Mouse (Mus musculus) ES-CJ7 (cell line): ENCODE measurements at regions not wholly inside any gene's neighbourhood (a gene's known extent, or its start where the extent isn't known, plus 50 kb on each side); places are given as distances from the start of the nearest gene placed in this dataset.
A peak's percentile ranks its signal among the peaks of the same experiment; 100 is the strongest.

Source experiments
- DNase-seq: peaks from one replicate; pipeline ENCODE4 v3.0.0; 2011; ENCODE audit warnings: low read depth, low spot score

DNA sequence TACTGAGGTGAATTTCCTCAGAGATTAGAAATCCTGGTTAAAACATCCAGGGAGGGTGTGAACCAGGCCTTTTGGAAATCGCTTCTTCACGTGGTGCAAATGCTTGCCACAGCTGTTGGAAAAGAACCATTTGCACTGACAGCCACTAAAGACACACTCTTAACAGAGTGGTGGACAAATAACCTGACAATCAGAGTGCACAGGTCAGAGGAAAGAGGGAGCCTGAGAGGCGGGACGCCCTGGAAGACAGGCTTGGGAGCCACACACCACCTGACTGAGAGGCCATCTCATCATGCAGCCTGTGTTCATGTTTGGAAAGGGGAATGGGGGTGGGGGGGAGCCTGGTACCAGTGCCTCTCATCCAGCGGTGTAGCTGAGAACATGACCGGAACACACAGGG is 87.0 kb upstream of the Gm11983 start:
- DNase-seq, result no peak

DNA sequence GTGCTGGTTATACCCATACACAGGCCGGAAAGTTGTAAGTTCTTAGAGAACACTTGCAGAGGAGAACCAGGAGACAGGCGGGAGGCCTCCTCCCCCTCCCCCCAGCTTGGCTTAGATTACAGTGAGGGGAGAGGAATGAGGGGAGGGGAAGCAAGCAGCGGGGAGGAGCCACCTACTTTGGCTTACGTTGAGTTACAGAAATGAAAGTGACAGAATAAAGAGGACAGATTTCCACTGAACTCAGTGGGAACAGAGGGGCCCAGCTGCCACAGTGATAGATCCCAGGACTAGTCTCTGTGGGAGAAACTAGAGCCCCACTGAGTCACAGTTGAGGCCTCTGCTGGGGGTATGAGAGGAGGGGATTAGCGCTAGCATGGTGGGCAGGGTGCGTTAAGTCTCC is 86.5 kb upstream of the Gm11983 start:
- peak; percentile 23 for DNase-seq

GRCm38 (mm10) chr11:6918546-6918945 is 81.1 kb upstream of the Gm11983 start:
- peak; percentile 46 for DNase-seq

GRCm38 (mm10) chr11:6905630-6906029 is 68.2 kb upstream of the Gm11983 start:
- no peak for DNase-seq

DNA sequence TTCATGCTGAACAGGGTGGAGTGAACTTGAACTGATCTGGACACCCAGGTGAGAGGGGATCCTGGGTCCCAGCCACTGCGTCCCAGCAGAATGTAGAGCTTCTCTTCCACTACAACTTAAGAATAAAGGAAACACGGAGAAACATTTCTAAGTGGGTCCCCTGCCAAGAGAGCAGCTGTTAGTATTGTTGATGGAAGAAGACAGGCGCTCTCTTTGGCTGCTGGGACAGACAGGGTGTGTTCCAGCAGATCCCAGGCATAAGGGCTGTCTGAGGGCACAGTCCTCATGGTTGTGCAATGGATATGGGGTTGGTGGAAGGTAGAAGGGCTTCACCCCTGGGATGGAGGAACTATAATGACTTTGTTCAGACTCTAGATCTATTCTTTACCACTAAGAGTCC is 65.5 kb upstream of the Gm11983 start:
- DNase-seq, result no peak

DNA sequence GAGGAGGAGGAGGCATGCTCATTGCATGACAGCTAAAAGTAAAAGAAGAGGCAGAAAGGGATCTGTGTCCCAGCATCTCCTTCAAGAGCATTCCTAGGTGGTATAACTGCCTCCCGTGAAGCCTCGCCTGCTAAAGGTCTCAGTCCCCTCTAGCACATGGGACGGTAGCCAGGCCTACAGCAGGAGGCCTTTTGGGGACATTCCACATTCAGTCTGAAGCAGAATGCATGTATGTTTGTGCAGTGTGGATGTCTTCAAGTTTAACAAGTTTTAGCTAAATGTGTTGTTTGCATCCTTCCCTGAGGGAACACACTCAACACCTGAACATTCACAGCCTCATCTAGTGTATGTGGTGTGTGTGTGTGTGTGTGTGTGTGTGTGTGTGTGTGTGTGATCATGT is 64.8 kb upstream of the Gm11983 start:
- DNase-seq, result no peak

- peak; percentile 53 for DNase-seq
These were observed 63.5 kb upstream of the Gm11983 start for GRCm38 (mm10) chr11:6900769-6901481.

DNA sequence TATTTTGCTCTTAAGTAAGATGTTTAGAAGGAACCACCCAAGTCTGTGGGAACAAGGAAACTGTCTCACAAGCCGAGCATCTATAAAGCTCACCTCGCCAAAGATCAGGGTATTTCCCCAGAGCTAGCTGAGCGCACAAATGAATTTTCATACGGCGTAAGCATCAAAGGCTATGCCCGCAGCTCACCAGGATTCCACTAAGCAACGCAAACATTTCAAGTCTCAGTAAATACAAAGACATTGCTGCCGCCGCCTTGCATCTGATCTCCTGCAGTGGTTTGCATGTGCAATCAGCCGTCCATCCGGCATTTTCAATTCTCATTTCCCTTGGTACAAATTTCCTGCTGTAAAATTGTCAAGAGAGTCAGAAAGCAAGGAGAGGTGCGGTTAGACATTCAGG is 62.9 kb upstream of the Gm11983 start:
- no peak for DNase-seq

DNA sequence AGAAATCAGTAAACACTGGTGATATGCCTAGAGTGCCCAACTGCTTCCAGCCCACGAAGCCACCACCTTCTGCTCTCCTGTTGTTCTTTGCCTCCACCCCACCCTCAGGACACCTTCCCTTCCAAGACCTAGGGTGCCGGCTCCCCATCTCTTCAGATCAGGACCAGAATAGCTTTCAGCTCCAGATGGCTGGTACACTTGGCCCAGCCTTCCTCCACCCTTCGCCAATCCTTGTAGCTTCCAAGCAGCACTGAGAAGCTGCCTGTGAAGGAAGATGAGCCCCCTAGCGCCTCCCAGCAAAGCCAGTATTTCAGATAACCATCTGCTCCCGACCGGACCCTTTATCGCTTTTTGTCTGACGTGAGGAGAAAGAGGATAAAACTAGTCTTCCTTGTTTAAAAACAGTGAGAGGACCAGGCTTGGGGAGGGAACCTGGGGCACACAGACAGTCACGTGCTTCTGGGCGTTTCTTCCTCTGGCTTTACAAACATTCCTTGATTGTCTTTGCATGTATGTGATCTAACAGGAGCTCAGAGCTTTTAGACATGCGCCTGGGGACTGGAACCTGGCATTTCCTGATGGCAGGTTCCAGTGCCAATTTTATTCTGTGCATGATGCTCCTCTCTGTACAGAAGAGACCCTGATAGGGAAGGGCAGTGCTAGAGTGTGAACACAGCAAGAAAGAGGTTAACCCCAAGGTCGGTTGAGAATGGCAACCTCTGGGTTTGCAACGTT is 62.0 kb upstream of the Gm11983 start:
- peak; percentile 70 for DNase-seq

- DNase-seq, result no peak
These were observed 61.1 kb upstream of the Gm11983 start for GRCm38 (mm10) chr11:6898357-6899097.

DNA sequence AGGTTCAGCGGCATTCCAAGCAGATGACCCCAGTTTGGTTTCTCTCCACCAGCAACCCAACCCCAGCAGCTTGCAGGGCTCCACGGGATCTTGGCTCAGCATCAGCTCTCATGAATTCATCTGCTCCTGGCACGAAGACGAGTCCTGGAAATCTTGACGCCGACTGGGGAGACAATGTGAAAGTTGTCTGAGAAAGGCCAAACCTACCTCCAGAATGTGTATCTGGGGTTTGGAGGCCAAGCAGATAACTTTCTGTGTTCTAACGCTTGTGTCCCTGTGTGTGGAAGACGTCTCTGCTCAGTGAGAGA is 58.3 kb upstream of the Gm11983 start:
- DNase-seq, result peak; percentile 44

DNA sequence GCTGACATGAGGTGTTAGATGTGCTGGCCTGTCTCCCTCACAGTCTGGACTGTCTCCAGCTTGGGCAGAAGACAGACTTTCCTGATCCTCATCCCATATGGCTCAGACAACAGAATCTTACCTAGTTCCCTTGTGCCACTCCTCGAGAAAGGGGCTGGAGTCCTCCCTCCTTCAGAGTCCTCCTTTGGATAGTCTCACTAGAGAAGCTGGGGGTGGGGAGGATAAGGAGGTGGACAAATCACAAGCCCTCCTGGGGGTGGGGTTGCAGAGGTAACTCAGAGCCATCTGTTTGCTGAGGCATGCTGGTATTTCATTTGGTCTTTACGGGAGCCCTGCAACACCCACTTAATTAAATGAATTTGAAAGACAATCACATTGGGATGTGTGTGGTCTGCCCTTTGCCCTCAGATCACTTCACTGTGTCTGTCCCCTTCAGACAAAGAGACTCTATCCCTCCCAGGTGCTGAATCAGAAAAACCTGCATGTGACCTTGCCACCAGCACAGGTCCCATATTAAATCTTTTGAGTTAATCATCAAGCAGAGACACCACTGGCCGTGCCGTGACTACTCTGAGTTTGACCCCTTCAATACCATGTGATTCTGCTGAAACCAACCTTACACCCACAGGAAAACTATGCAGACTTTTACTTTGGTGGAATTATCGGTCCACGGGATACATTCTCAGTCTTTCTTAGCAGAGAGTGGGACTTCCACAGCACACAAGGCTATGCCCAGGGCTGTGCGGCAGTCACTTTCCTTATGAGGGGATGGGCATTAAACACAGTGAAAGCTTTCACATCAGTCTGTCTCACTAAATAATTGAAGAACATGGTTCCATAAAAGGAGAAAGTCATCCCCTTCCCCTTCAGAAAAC is 57.7 kb upstream of the Gm11983 start:
- peak; percentile 99 for DNase-seq

- DNase-seq, result peak; percentile 57
These were observed 56.3 kb upstream of the Gm11983 start for GRCm38 (mm10) chr11:6893734-6894133.

DNA sequence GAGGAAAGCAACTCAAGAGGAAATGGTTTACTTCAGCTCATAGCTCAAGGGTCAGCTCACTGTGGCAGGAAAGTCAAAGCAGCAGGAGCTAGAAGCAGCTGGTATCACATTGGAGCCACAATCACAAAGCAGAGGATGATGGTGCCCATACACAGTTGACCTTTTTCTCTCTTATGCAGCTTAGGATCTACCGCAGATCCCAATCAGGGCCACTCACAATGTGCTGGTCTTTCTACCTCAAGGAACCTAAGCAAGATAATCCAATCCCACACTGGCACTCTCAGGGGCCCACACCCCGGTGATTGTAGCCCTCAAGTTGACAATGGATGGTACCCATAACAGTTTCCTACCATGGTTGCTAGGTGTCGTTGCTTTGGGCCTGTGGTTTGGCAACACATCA is 55.6 kb upstream of the Gm11983 start:
- no peak for DNase-seq

GRCm38 (mm10) chr11:6890450-6890849 is 53.0 kb upstream of the Gm11983 start:
- no peak for DNase-seq

DNA sequence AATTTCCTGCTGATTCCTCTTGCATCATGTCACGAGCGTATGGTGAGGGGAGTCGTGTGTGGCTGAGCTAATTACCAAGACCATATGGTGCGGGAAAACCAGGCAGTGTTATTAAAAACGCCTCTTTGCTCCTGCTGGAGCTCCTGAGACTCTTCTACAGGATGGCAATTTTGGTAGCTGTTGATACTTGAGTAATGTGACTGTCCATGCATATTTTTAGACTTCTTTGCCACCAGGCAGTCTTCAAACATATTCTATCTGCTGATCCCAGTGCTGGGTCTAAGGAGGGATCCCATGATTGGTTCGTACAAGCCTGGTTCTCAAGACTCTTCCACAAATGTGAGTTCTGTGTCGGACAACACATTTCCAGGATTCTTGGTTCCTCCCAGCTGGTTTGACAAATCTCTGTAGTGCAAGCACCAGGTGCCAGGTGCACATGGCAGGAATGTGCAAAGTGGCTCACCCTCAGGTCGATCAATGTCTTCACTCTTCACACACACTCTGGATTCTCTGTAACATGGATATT is 52.3 kb upstream of the Gm11983 start:
- no peak for DNase-seq

GRCm38 (mm10) chr11:6889120-6889519 is 51.7 kb upstream of the Gm11983 start:
- DNase-seq, result no peak
